Mouse (Mus musculus) cortical plate, adult 2 months (tissue): ENCODE measurements around the gene Golga5. TPM values are rescaled to one million over a fixed set of nuclear protein-coding genes. Genes with fewer than 3 reads are reported as not detected.

Source experiments
- H3K27ac ChIP-seq: fragments of 200-500 bp; 2 replicates; pipeline ENCODE4 v1.5.1; 2012; ENCODE audit warnings: low read length, control low read depth, inconsistent platforms; ENCODE audit not compliant: insufficient read depth
- H3K4me1 ChIP-seq: fragments of 200-500 bp; 2 replicates; pipeline ENCODE4 v1.6.1; 2011; ENCODE audit warnings: low read length; ENCODE audit not compliant: control insufficient read depth, insufficient read depth
- H3K4me3 ChIP-seq: fragments of 200-500 bp; 2 replicates; pipeline ENCODE4 v1.5.1; 2011; ENCODE audit warnings: mild to moderate bottlenecking, low read length, control low read depth; ENCODE audit not compliant: insufficient read depth
- CTCF ChIP-seq: fragments of 200-500 bp; IDR thresholded peaks from 2 replicates; pipeline ENCODE4 v1.5.1; 2011; ENCODE audit warnings: mild to moderate bottlenecking, control low read depth, low read length; ENCODE audit not compliant: insufficient read depth; ENCODE audit errors: extremely low read depth
- POLR2A ChIP-seq: fragments of 200-500 bp; IDR thresholded peaks from 2 replicates; pipeline ENCODE4 v1.6.1; 2011; ENCODE audit warnings: mild to moderate bottlenecking, low read length, control low read depth; ENCODE audit not compliant: insufficient read depth; ENCODE audit errors: extremely low read depth
- polyA plus RNA-seq: library from polyadenylated mRNA; depleted of rRNA; stranded (reverse); fragments of >200 nt; gene quantifications from 2 replicates; pipeline ENCODE4 v1.2.3, GENCODE M21; 2012

Golga5 gene
- polyA plus RNA-seq, 1 experiment = 23.4 TPM

- Histone ChIP-seq H3K27ac (no peak overlapping the region), H3K4me1 (no peaks in the 10 kb centered on the region), H3K4me3 (no peak overlapping the region)
- TF ChIP-seq POLR2A (no peak), CTCF (no peak)
These were observed 39.3 kb upstream of the Golga5 start for GRCm38 (mm10) chr12:102429656-102430055.

- no peak overlapping the region for H3K4me3 ChIP-seq
- no peaks in the 10 kb centered on the region for H3K4me1 ChIP-seq
- H3K27ac ChIP-seq = no peak overlapping the region
- TF ChIP-seq CTCF (no peak), POLR2A (no peak)
These were observed 38.7 kb upstream of the Golga5 start for GRCm38 (mm10) chr12:102430228-102430627.

GRCm38 (mm10) chr12:102432238-102432637, 36.7 kb upstream of the Golga5 start:
- Histone ChIP-seq H3K4me3 (no peak overlapping the region), H3K27ac (no peak overlapping the region), H3K4me1 (no peaks in the 10 kb centered on the region; the same call in 1 of the 2 replicates)
- TF ChIP-seq POLR2A (no peak), CTCF (no peak)

GRCm38 (mm10) chr12:102434107-102434506, 34.8 kb upstream of the Golga5 start:
- Histone ChIP-seq H3K27ac (no peak overlapping the region), H3K4me3 (no peak overlapping the region), H3K4me1 (peaks cover 2% of the 10 kb centered on the region; the same call in 1 of the 2 replicates)
- TF ChIP-seq POLR2A = no peak
- no peak for TF ChIP-seq CTCF

GRCm38 (mm10) chr12:102436939-102437526, 31.9 kb upstream of the Golga5 start:
- TF ChIP-seq CTCF (no peak), POLR2A (no peak)
- peaks cover 2% of the 10 kb centered on the region; the same call in 1 of the 2 replicates for H3K4me1 ChIP-seq
- peak overlapping the region; percentile 18; the same call in 1 of the 2 replicates for H3K4me3 ChIP-seq
- H3K27ac ChIP-seq = no peak overlapping the region

- peak overlapping the region; percentile 25; the same call in 1 of the 2 replicates for H3K27ac ChIP-seq
- no peak for TF ChIP-seq POLR2A
- TF ChIP-seq CTCF = no peak
- peaks cover 2% of the 10 kb centered on the region; the same call in 1 of the 2 replicates for H3K4me1 ChIP-seq
- peak overlapping the region; percentile 59 for H3K4me3 ChIP-seq
These were observed 31.0 kb upstream of the Golga5 start for GRCm38 (mm10) chr12:102437952-102438351.

GRCm38 (mm10) chr12:102438983-102439631, 29.8 kb upstream of the Golga5 start:
- Histone ChIP-seq H3K27ac (peak overlapping the region; percentile 25), H3K4me1 (peaks cover 2% of the 10 kb centered on the region; the same call in 1 of the 2 replicates), H3K4me3 (peak overlapping the region; percentile 59)
- TF ChIP-seq CTCF (no peak), POLR2A (no peak)

GRCm38 (mm10) chr12:102439632-102440023, 29.3 kb upstream of the Golga5 start, which contains the start of gene Lgmn:
Lgmn (minus strand) TSS chr12:102439813.
- peak within 1 kb of the TSS; percentile 59 for H3K4me3 ChIP-seq
- peaks cover 2% of the 10 kb centered on the region; the same call in 1 of the 2 replicates for H3K4me1 ChIP-seq
- H3K27ac ChIP-seq = peak within 1 kb of the TSS; percentile 25
- TF ChIP-seq CTCF (no peak), POLR2A (peak; percentile 77)

- no peak overlapping the region for H3K4me3 ChIP-seq
- H3K4me1 ChIP-seq = peaks cover 2% of the 10 kb centered on the region; the same call in 1 of the 2 replicates
- TF ChIP-seq CTCF (no peak), POLR2A (no peak)
- H3K27ac ChIP-seq = no peak overlapping the region
These were observed 28.4 kb upstream of the Golga5 start for GRCm38 (mm10) chr12:102440551-102440950.

- peaks cover 2% of the 10 kb centered on the region; the same call in 1 of the 2 replicates for H3K4me1 ChIP-seq
- no peak for TF ChIP-seq CTCF
- no peak for TF ChIP-seq POLR2A
- H3K4me3 ChIP-seq = no peak overlapping the region
- no peak overlapping the region for H3K27ac ChIP-seq
These were observed 27.8 kb upstream of the Golga5 start for GRCm38 (mm10) chr12:102441141-102441540.
